Mouse (Mus musculus): ENCODE data around the gene Gmip.

DNA sequence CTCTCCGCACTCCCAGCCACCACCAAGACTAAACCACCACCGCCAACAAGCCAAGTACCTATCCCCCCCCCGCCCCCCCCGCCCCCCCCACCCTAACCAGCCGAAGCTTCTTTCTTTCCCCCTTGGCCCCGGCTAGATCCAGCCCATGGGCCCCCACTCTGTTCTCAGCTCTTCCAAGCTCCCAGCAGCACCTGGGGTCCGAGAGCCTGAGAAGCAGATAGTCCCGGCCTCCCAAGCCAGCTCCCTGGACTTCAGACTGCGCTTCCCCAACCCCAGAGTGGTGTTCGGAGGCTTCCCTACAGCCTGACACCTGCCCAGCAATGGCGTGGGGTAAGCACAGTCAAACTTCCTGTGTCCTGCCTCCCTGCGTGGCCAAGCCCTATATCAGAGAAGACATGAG is 31.4 kb upstream of the Gmip start:
- no peak for TF ChIP-seq POLR2A (IDR thresholded peaks at IDR 0.05; ENCODE audit: insufficient read length, low read depth)
- no peak for TF ChIP-seq CEBPB (IDR thresholded peaks at IDR 0.05; ENCODE audit: insufficient read depth, poor library complexity, severe bottlenecking)
- TF ChIP-seq E2F4 (IDR thresholded peaks at IDR 0.05; ENCODE audit: insufficient read depth), result no peak
- TF ChIP-seq TCF12 (IDR thresholded peaks at IDR 0.05; ENCODE audit: insufficient read depth, poor library complexity, severe bottlenecking), result no peak
- TF ChIP-seq MYOG (IDR thresholded peaks at IDR 0.05; ENCODE audit: control insufficient read depth in 1 of 3, insufficient read depth in 1 of 3, insufficient read length in 2 of 3, low read depth in 2 of 3), result no peak
- TF ChIP-seq USF1 (IDR thresholded peaks at IDR 0.05; ENCODE audit: low read depth), result no peak
